ENCODE assay signal across 9 mouse cellular contexts in genomic region chr2:36102559-36102946, GRCm38 (mm10). TPM values are rescaled to one million over a fixed set of nuclear protein-coding genes. Genes with fewer than 3 reads are reported as not detected.
DNase-seq lines count a peak whose midpoint lies in the region; ATAC-seq lines count a peak whose summit lies in the region.
"Had no signal": no experiment of that assay in that cellular context is flagged by ENCODE, and none has a peak within 500 bp of the region (broad histone marks: within the 10 kb centered on the region; RNA-seq: fewer than 3 reads in every experiment).

No protein-coding gene starts in this region.

- 1% methylated on average over 21 of the region's 21 CpGs for WGBS in heart, embryonic 11.5 days (ENCODE audit: insufficient replicate concordance)
- 6% methylated on average over 21 of the region's 21 CpGs for WGBS in embryonic facial prominence, embryonic 15.5 days
- under 1% methylated on average over 21 of the region's 21 CpGs for WGBS in intestine, embryonic 16.5 days
- 2% methylated on average over 21 of the region's 21 CpGs for WGBS in midbrain, embryonic 11.5 days

- H3K4me3 ChIP-seq in heart, embryonic 11.5 days (ENCODE audit: low read depth, low read length) = peak overlapping the region; percentile 50
- H3K4me3 ChIP-seq in embryonic facial prominence, embryonic 15.5 days (replicated peaks) = peak overlapping the region; percentile 55
- H3K4me3 ChIP-seq in intestine, embryonic 16.5 days (ENCODE audit: low read length) = peak overlapping the region; percentile 14; the same call in 1 of the 2 replicates
- 0 out of 2 replicates have a peak overlapping the region, but pooled peaks have one; percentile 0 for H3K4me3 ChIP-seq in midbrain, embryonic 11.5 days (ENCODE audit: low read depth, low read length)

- intact Hi-C loops in heart, postnatal 25 days (cut with DNase I) = loop anchor here (5.0 to 10.0 kb wide), 2 partner anchors 110 to 172 kb away; no protein-coding TSS in a partner anchor
- intact Hi-C loops in gastrocnemius, postnatal 36 days (cut with DNase I) = no loop called here
- intact Hi-C loops in left cerebral cortex, postnatal 36 days (cut with DNase I) = no loop called here

- H3K4me1 ChIP-seq in heart, embryonic 11.5 days (ENCODE audit: control insufficient read depth, insufficient read depth, low read length) = peaks cover 20% of the 10 kb centered on the region
- peaks cover 49% of the 10 kb centered on the region for H3K4me1 ChIP-seq in embryonic facial prominence, embryonic 15.5 days
- peaks cover 18% of the 10 kb centered on the region for H3K4me1 ChIP-seq in intestine, embryonic 16.5 days (ENCODE audit: control insufficient read depth, insufficient read depth, low read length)
- peaks cover 26% of the 10 kb centered on the region for H3K4me1 ChIP-seq in midbrain, embryonic 11.5 days (ENCODE audit: control insufficient read depth, insufficient read depth, low read length)

- no peak for ATAC-seq in heart, embryonic 11.5 days (replicated peaks; ENCODE audit: insufficient number of reproducible peaks, low FRiP score, low TSS enrichment)
- ATAC-seq in embryonic facial prominence, embryonic 15.5 days (ENCODE audit: insufficient number of reproducible peaks, low FRiP score, low TSS enrichment, low read depth) = 0 out of 2 replicates have a peak, but pooled peaks have one; percentile 37
- ATAC-seq in intestine, embryonic 16.5 days = peak; percentile 60
- ATAC-seq in midbrain, embryonic 11.5 days (ENCODE audit: low FRiP score) = 0 out of 2 replicates have a peak, but pooled peaks have one; percentile 22

- peak overlapping the region; percentile 72 for H3K4me2 ChIP-seq in heart, embryonic 11.5 days
- peak overlapping the region; percentile 64 for H3K4me2 ChIP-seq in embryonic facial prominence, embryonic 15.5 days (replicated peaks)
- peak overlapping the region; percentile 37 for H3K4me2 ChIP-seq in intestine, embryonic 16.5 days (ENCODE audit: low read depth, low read length)
- no peak overlapping the region for H3K4me2 ChIP-seq in midbrain, embryonic 11.5 days

- H3K36me3 ChIP-seq in heart, embryonic 11.5 days (ENCODE audit: control insufficient read depth, insufficient read depth, low read length) = no peaks in the 10 kb centered on the region
- H3K36me3 ChIP-seq in embryonic facial prominence, embryonic 15.5 days = no peaks in the 10 kb centered on the region
- H3K36me3 ChIP-seq in intestine, embryonic 16.5 days (ENCODE audit: control insufficient read depth, insufficient read depth, low read length) = no peaks in the 10 kb centered on the region
- no peaks in the 10 kb centered on the region for H3K36me3 ChIP-seq in midbrain, embryonic 11.5 days (ENCODE audit: control insufficient read depth, insufficient read depth, low read length)
- H3K36me3 ChIP-seq: G1E had no signal

- H3K9ac ChIP-seq in heart, embryonic 11.5 days (ENCODE audit: low read depth, low read length) = no peak overlapping the region
- no peak overlapping the region for H3K9ac ChIP-seq in embryonic facial prominence, embryonic 15.5 days
- H3K9ac ChIP-seq in intestine, embryonic 16.5 days (ENCODE audit: low read depth, low read length) = no peak overlapping the region
- H3K9ac ChIP-seq in midbrain, embryonic 11.5 days (ENCODE audit: low read length) = no peak overlapping the region

- H3K27ac ChIP-seq in heart, embryonic 11.5 days (ENCODE audit: low read depth, low read length) = no peak overlapping the region
- no peak overlapping the region for H3K27ac ChIP-seq in embryonic facial prominence, embryonic 15.5 days (replicated peaks)
- no peak overlapping the region for H3K27ac ChIP-seq in intestine, embryonic 16.5 days (ENCODE audit: low read length)
- no peak overlapping the region for H3K27ac ChIP-seq in midbrain, embryonic 11.5 days (ENCODE audit: low read depth, low read length)

- H3K27me3 ChIP-seq in heart, embryonic 11.5 days (ENCODE audit: control insufficient read depth, insufficient read depth, low read length) = peaks cover 97% of the 10 kb centered on the region
- peaks cover 92% of the 10 kb centered on the region for H3K27me3 ChIP-seq in embryonic facial prominence, embryonic 15.5 days
- peaks cover 89% of the 10 kb centered on the region for H3K27me3 ChIP-seq in intestine, embryonic 16.5 days (replicated peaks; ENCODE audit: control insufficient read depth, insufficient read depth, low read length)
- H3K27me3 ChIP-seq in midbrain, embryonic 11.5 days (ENCODE audit: control insufficient read depth, insufficient read depth, low read length) = peaks cover 97% of the 10 kb centered on the region

- no peak for DNase-seq in heart, postnatal 25 days (ENCODE audit: low spot score)
- peak; percentile 95 for DNase-seq in midbrain, embryonic 11.5 days (ENCODE audit: low spot score, missing footprints)
- no peak for DNase-seq in layer of hippocampus, adult 18-20 months (ENCODE audit: low spot score in 2 of 2)
- no peak for DNase-seq in gastrocnemius, postnatal 36 days
- DNase-seq in left cerebral cortex, postnatal 36 days (ENCODE audit: low spot score in 2 of 2) = no peak

- no peaks in the 10 kb centered on the region for H3K9me3 ChIP-seq in heart, embryonic 11.5 days (replicated peaks; ENCODE audit: control insufficient read depth, low read length)
- H3K9me3 ChIP-seq in embryonic facial prominence, embryonic 15.5 days (replicated peaks) = no peaks in the 10 kb centered on the region
- no peaks in the 10 kb centered on the region for H3K9me3 ChIP-seq in intestine, embryonic 16.5 days (ENCODE audit: control insufficient read depth, low read length)
- H3K9me3 ChIP-seq in midbrain, embryonic 11.5 days (ENCODE audit: control insufficient read depth, low read length) = no peaks in the 10 kb centered on the region
- H3K9me3 ChIP-seq: G1E had no signal

RNA-seq across cellular contexts. Expression of gene Lhx6, which starts 2.7 kb away (rescaled TPM):
- 0.87 and 0.97 TPM in 2 replicates for polyA plus RNA-seq in heart, embryonic 11.5 days (2014; fragmentation: Nextera tagmentation; extraction: Ambion mirVana)
- total RNA-seq in heart, postnatal 25 days (2021) = 1 to 10 TPM; 5.1 to 5.6 TPM
- 7.0 and 7.2 TPM in 2 replicates for polyA plus RNA-seq in embryonic facial prominence, embryonic 15.5 days (2015; fragmentation: Nextera tagmentation; extraction: Ambion mirVana)
- 0.98 TPM in 2 replicates for polyA plus RNA-seq in intestine, embryonic 16.5 days (2015; fragmentation: Nextera tagmentation; extraction: Ambion mirVana)
- polyA plus RNA-seq in midbrain, embryonic 11.5 days (2014; fragmentation: Nextera tagmentation; extraction: Ambion mirVana) = 0.92 and 1.3 TPM in 2 replicates
- total RNA-seq in layer of hippocampus, adult 18-20 months (2021) = 10 to 100 TPM; 15.6 to 16.4 TPM
- total RNA-seq in gastrocnemius, postnatal 36 days (2021) = 1 to 10 TPM; 2.4 to 2.8 TPM
- 10 to 100 TPM; 15.9 to 19.0 TPM for total RNA-seq in left cerebral cortex, postnatal 36 days (2021)
- polyA plus RNA-seq: G1E had no signal

RNA-seq across cellular contexts. Expression of gene Mrrf, which starts 33.6 kb away (rescaled TPM):
- polyA plus RNA-seq in heart, embryonic 11.5 days (2014; fragmentation: Nextera tagmentation; extraction: Ambion mirVana) = 35.3 and 37.2 TPM in 2 replicates
- 10 to 100 TPM; 41.9 to 43.3 TPM for total RNA-seq in heart, postnatal 25 days (2021)
- polyA plus RNA-seq in embryonic facial prominence, embryonic 15.5 days (2015; fragmentation: Nextera tagmentation; extraction: Ambion mirVana) = 21.5 and 29.7 TPM in 2 replicates
- 32.3 TPM in 2 replicates for polyA plus RNA-seq in intestine, embryonic 16.5 days (2015; fragmentation: Nextera tagmentation; extraction: Ambion mirVana)
- 29.9 and 30.8 TPM in 2 replicates for polyA plus RNA-seq in midbrain, embryonic 11.5 days (2014; fragmentation: Nextera tagmentation; extraction: Ambion mirVana)
- total RNA-seq in layer of hippocampus, adult 18-20 months (2021) = 10 to 100 TPM; 17.0 to 20.2 TPM
- total RNA-seq in gastrocnemius, postnatal 36 days (2021) = 10 to 100 TPM; 13.5 to 18.8 TPM
- total RNA-seq in left cerebral cortex, postnatal 36 days (2021) = 10 to 100 TPM; 18.0 to 18.1 TPM

RNA-seq across cellular contexts. Expression of gene Rbm18, which starts 34.0 kb away (rescaled TPM):
- polyA plus RNA-seq in heart, embryonic 11.5 days (2014; fragmentation: Nextera tagmentation; extraction: Ambion mirVana) = 53.7 and 62.8 TPM in 2 replicates
- 10 to 100 TPM; 34.5 to 38.1 TPM for total RNA-seq in heart, postnatal 25 days (2021)
- polyA plus RNA-seq in embryonic facial prominence, embryonic 15.5 days (2015; fragmentation: Nextera tagmentation; extraction: Ambion mirVana) = 73.3 and 78.7 TPM in 2 replicates
- polyA plus RNA-seq in intestine, embryonic 16.5 days (2015; fragmentation: Nextera tagmentation; extraction: Ambion mirVana) = 45.4 and 49.3 TPM in 2 replicates
- 119 and 127 TPM in 2 replicates for polyA plus RNA-seq in midbrain, embryonic 11.5 days (2014; fragmentation: Nextera tagmentation; extraction: Ambion mirVana)
- 10 to 100 TPM; 46.6 to 50.5 TPM for total RNA-seq in layer of hippocampus, adult 18-20 months (2021)
- total RNA-seq in gastrocnemius, postnatal 36 days (2021) = 10 to 100 TPM; 28.9 to 31.1 TPM
- 10 to 100 TPM; 46.1 to 52.7 TPM for total RNA-seq in left cerebral cortex, postnatal 36 days (2021)

RNA-seq across cellular contexts. Expression of gene Morn5, which starts 53.3 kb away (rescaled TPM):
- 0.23 TPM in 1 of 2 replicates, not detected in the other for polyA plus RNA-seq in heart, embryonic 11.5 days (2014; fragmentation: Nextera tagmentation; extraction: Ambion mirVana)
- total RNA-seq in heart, postnatal 25 days (2021) = not detected
- polyA plus RNA-seq in embryonic facial prominence, embryonic 15.5 days (2015; fragmentation: Nextera tagmentation; extraction: Ambion mirVana) = 10.6 and 20.2 TPM in 2 replicates
- polyA plus RNA-seq in intestine, embryonic 16.5 days (2015; fragmentation: Nextera tagmentation; extraction: Ambion mirVana) = 0.26 TPM in 1 of 2 replicates, not detected in the other
- 0.33 TPM in 1 of 2 replicates, not detected in the other for polyA plus RNA-seq in midbrain, embryonic 11.5 days (2014; fragmentation: Nextera tagmentation; extraction: Ambion mirVana)
- total RNA-seq in layer of hippocampus, adult 18-20 months (2021) = 1 to 10 TPM; 1.8 to 2.5 TPM
- not detected for total RNA-seq in gastrocnemius, postnatal 36 days (2021)
- under 1 TPM; 0.61 to 0.79 TPM for total RNA-seq in left cerebral cortex, postnatal 36 days (2021)
- polyA plus RNA-seq: G1E had no signal

RNA-seq across cellular contexts. Expression of gene Ndufa8, which starts 53.3 kb away (rescaled TPM):
- 367 and 380 TPM in 2 replicates for polyA plus RNA-seq in heart, embryonic 11.5 days (2014; fragmentation: Nextera tagmentation; extraction: Ambion mirVana)
- total RNA-seq in heart, postnatal 25 days (2021) = 100 to 1,000 TPM; 676 to 685 TPM
- polyA plus RNA-seq in embryonic facial prominence, embryonic 15.5 days (2015; fragmentation: Nextera tagmentation; extraction: Ambion mirVana) = 216 and 226 TPM in 2 replicates
- 334 and 351 TPM in 2 replicates for polyA plus RNA-seq in intestine, embryonic 16.5 days (2015; fragmentation: Nextera tagmentation; extraction: Ambion mirVana)
- 184 and 186 TPM in 2 replicates for polyA plus RNA-seq in midbrain, embryonic 11.5 days (2014; fragmentation: Nextera tagmentation; extraction: Ambion mirVana)
- total RNA-seq in layer of hippocampus, adult 18-20 months (2021) = 100 to 1,000 TPM; 193 to 203 TPM
- 100 to 1,000 TPM; 365 to 379 TPM for total RNA-seq in gastrocnemius, postnatal 36 days (2021)
- total RNA-seq in left cerebral cortex, postnatal 36 days (2021) = 100 to 1,000 TPM; 177 to 217 TPM

Comparison
In these comparisons a context has a peak if more than half of its experiments do, and no peak if none do; other contexts are left out.
1. H3K4me3 ChIP-seq: peak in every context shown above with its lines; median percentile 55 in embryonic facial prominence, embryonic 15.5 days; 50 in heart, embryonic 11.5 days; 14 in intestine, embryonic 16.5 days; 0 in midbrain, embryonic 11.5 days.